Mouse (Mus musculus) limb, embryonic 10.5 days (tissue): Measurements from ENCODE around the gene Hba-a1. TPM values are rescaled to one million over a fixed set of nuclear protein-coding genes. Genes with fewer than 3 reads are reported as not detected.
A peak's percentile ranks its signal among the peaks of the same experiment; 100 is the strongest.

Source experiments
- DNase-seq: peaks from one replicate; pipeline ENCODE4 v3.0.0-alpha.2; 2017; ENCODE audit warnings: low spot score
- H3K27ac ChIP-seq: fragments of 300-500 bp; sonication (generic); 2 replicates; pipeline ENCODE4 v1.5.1; 2016; ENCODE audit warnings: mild to moderate bottlenecking
- H3K27me3 ChIP-seq: fragments of 300-500 bp; sonication (generic); 2 replicates; pipeline ENCODE4 v1.6.1; 2016; ENCODE audit warnings: low read depth, mild to moderate bottlenecking; ENCODE audit not compliant: poor library complexity, severe bottlenecking
- H3K36me3 ChIP-seq: fragments of 300-500 bp; sonication (generic); 2 replicates; pipeline ENCODE4 v1.6.1; 2016; ENCODE audit warnings: mild to moderate bottlenecking, moderate library complexity
- H3K4me1 ChIP-seq: fragments of 300-500 bp; sonication (generic); 2 replicates; pipeline ENCODE4 v1.6.1; 2016
- H3K4me3 ChIP-seq: fragments of 300-500 bp; sonication (generic); 2 replicates; pipeline ENCODE4 v1.5.1; 2016; ENCODE audit warnings: mild to moderate bottlenecking, moderate library complexity
- H3K9me3 ChIP-seq: fragments of 300-500 bp; sonication (generic); replicated peaks from 2 replicates; pipeline ENCODE4 v1.6.1; 2016; ENCODE audit warnings: mild to moderate bottlenecking
- WGBS: fragments of 180-500 bp; shearing (Covaris S2); methylation state at CpG from one replicate; pipeline ENCODE4 v1.1.7; 2016; 5-methylcytosine and 5-hydroxymethylcytosine counted together
- polyA plus RNA-seq: library from polyadenylated mRNA; unstranded; fragments of >200 nt; fragmentation: Nextera tagmentation; extraction: Ambion mirVana; gene quantifications from 2 replicates; pipeline ENCODE4 v1.2.1, GENCODE M21; 2016

Gene Hba-a1
- polyA plus RNA-seq, 1 experiment from 2014 or later = 1,811 TPM

DNA sequence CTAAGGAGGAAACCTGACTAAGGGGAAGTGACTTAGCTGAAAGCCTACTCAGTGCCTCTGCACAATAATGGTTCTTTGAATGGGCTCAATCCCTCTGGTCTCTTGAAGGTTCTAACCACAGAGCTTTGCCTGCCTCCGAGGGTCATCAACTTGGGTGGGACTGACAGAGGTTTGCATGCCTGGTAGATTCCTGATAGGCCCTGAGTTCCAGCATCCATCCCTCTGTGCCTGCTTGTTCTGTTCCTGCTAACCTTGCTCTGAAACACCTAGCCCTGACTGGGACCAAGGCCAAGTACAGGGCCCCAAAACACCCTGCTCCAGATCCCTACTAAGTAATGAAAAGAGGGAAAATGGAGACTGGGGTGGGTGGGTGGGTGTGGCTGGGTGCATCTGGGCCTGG lies 20.1 kb downstream of the Hba-a1 start:
- WGBS = 100% methylated on average over 1 of the region's 1 CpGs
- Histone ChIP-seq H3K27ac (no peak overlapping the region), H3K4me3 (no peak overlapping the region), H3K36me3 (no peaks in the 10 kb centered on the region), H3K4me1 (peaks cover 6% of the 10 kb centered on the region; the same call in 1 of the 2 replicates), H3K9me3 (no peaks in the 10 kb centered on the region), H3K27me3 (peaks cover 19% of the 10 kb centered on the region)
- no peak for DNase-seq

DNA sequence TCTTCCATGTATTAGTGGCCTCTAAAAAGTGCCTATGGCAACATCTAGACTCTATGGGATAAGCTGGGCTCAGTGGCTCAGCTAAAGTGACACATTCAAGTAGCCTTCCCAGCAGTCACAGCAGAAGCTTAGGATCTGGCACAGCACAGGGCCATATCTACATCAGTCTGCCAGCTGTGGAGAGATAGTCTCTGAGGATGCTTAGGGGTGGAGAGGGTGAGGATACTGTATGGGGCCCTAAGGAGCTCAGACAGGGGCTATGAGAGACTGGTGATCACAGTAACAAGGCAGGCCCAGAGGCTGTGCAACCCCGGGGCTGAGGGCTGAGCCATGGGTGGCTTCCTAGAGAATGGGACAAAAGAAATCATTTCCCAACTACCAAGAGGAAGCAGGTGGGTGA lies 23.7 kb downstream of the Hba-a1 start:
- Histone ChIP-seq H3K27me3 (0 out of 2 replicates have a peak, but pooled peaks cover 4% of the 10 kb centered on the region), H3K9me3 (no peaks in the 10 kb centered on the region), H3K4me3 (no peak overlapping the region), H3K27ac (no peak overlapping the region), H3K4me1 (0 out of 2 replicates have a peak, but pooled peaks cover 2% of the 10 kb centered on the region), H3K36me3 (no peaks in the 10 kb centered on the region)
- no peak for DNase-seq
- WGBS = 90% methylated on average over 1 of the region's 1 CpGs

- WGBS = 59% methylated on average over 4 of the region's 4 CpGs
These were observed 26.1 kb downstream of the Hba-a1 start for GRCm38 (mm10) chr11:32309446-32309845.

GRCm38 (mm10) chr11:32309928-32310327 lies 26.6 kb downstream of the Hba-a1 start:
- Histone ChIP-seq H3K27ac (no peak overlapping the region), H3K36me3 (no peaks in the 10 kb centered on the region), H3K27me3 (no peaks in the 10 kb centered on the region), H3K4me1 (0 out of 2 replicates have a peak, but pooled peaks cover 2% of the 10 kb centered on the region), H3K4me3 (no peak overlapping the region), H3K9me3 (no peaks in the 10 kb centered on the region)
- 76% methylated on average over 3 of the region's 3 CpGs for WGBS
- DNase-seq = no peak

More at GRCm38 (mm10) chr11:32309446-32309845, 26.1 kb downstream of the Hba-a1 start:
- no peak overlapping the region for H3K4me3 ChIP-seq
- no peak for DNase-seq
- no peaks in the 10 kb centered on the region for H3K36me3 ChIP-seq
- H3K27me3 ChIP-seq = no peaks in the 10 kb centered on the region
- 0 out of 2 replicates have a peak, but pooled peaks cover 2% of the 10 kb centered on the region for H3K4me1 ChIP-seq
- H3K27ac ChIP-seq = no peak overlapping the region
- H3K9me3 ChIP-seq = no peaks in the 10 kb centered on the region

- Histone ChIP-seq H3K27ac (no peak overlapping the region), H3K4me1 (0 out of 2 replicates have a peak, but pooled peaks cover 4% of the 10 kb centered on the region)
- WGBS = 85% methylated on average over 3 of the region's 3 CpGs
These were observed 32.7 kb downstream of the Hba-a1 start for GRCm38 (mm10) chr11:32316009-32316408.

GRCm38 (mm10) chr11:32320507-32321195 lies 37.3 kb downstream of the Hba-a1 start:
- DNase-seq = no peak
- H3K27ac ChIP-seq = no peak overlapping the region; the same call in 1 of the 2 replicates
- H3K9me3 ChIP-seq = no peaks in the 10 kb centered on the region
- WGBS = 77% methylated on average over 11 of the region's 11 CpGs
- H3K36me3 ChIP-seq = no peaks in the 10 kb centered on the region
- no peak overlapping the region for H3K4me3 ChIP-seq
- no peaks in the 10 kb centered on the region for H3K27me3 ChIP-seq
- H3K4me1 ChIP-seq = 0 out of 2 replicates have a peak, but pooled peaks cover 7% of the 10 kb centered on the region

More at GRCm38 (mm10) chr11:32316009-32316408, 32.7 kb downstream of the Hba-a1 start:
- no peaks in the 10 kb centered on the region for H3K27me3 ChIP-seq
- no peak for DNase-seq
- no peaks in the 10 kb centered on the region for H3K9me3 ChIP-seq
- no peak overlapping the region for H3K4me3 ChIP-seq
- no peaks in the 10 kb centered on the region for H3K36me3 ChIP-seq

DNA sequence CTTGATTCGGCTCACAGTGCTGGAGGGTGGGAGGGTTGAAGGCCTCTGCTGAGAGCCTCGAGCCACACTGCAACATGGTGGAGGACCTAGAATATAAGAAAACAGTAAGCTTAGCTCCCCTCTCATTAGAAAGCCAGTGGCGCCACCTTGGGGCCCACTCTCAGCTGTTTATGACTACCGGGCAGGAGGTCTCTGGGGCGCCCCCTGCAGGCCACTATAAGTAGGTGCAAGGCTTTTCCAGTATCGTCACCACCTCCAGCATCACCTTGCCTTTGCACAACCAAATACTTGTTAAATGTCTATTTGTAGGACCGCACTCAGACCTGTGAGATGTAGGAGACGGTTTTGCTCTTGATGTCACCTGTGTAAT lies 37.9 kb downstream of the Hba-a1 start:
- H3K36me3 ChIP-seq = no peaks in the 10 kb centered on the region
- H3K27ac ChIP-seq = no peak overlapping the region
- H3K4me1 ChIP-seq = 0 out of 2 replicates have a peak, but pooled peaks cover 7% of the 10 kb centered on the region
- H3K27me3 ChIP-seq = no peaks in the 10 kb centered on the region
- WGBS = 44% methylated on average over 8 of the region's 8 CpGs
- H3K9me3 ChIP-seq = no peaks in the 10 kb centered on the region
- peak; percentile 57 for DNase-seq
- H3K4me3 ChIP-seq = no peak overlapping the region

- 12% methylated on average over 15 of the region's 15 CpGs for WGBS
- H3K4me3 ChIP-seq = peak overlapping the region; percentile 31; the same call in 1 of the 2 replicates
- H3K27ac ChIP-seq = no peak overlapping the region
- no peaks in the 10 kb centered on the region for H3K36me3 ChIP-seq
- H3K9me3 ChIP-seq = no peaks in the 10 kb centered on the region
- peak; percentile 95 for DNase-seq
- no peaks in the 10 kb centered on the region for H3K27me3 ChIP-seq
- 0 out of 2 replicates have a peak, but pooled peaks cover 7% of the 10 kb centered on the region for H3K4me1 ChIP-seq
These were observed 41.3 kb downstream of the Hba-a1 start for GRCm38 (mm10) chr11:32324609-32325008.

- H3K36me3 ChIP-seq = no peaks in the 10 kb centered on the region
- no peaks in the 10 kb centered on the region for H3K9me3 ChIP-seq
- no peaks in the 10 kb centered on the region for H3K4me1 ChIP-seq
- no peaks in the 10 kb centered on the region for H3K27me3 ChIP-seq
- no peak overlapping the region for H3K27ac ChIP-seq
- WGBS = 78% methylated on average over 6 of the region's 6 CpGs
- no peak for DNase-seq
- H3K4me3 ChIP-seq = no peak overlapping the region
These were observed 47.8 kb downstream of the Hba-a1 start for GRCm38 (mm10) chr11:32331075-32331474.

GRCm38 (mm10) chr11:32331861-32332260 lies 48.5 kb downstream of the Hba-a1 start:
- H3K9me3 ChIP-seq = no peaks in the 10 kb centered on the region
- no peaks in the 10 kb centered on the region for H3K36me3 ChIP-seq
- DNase-seq = no peak
- H3K27ac ChIP-seq = no peak overlapping the region
- WGBS = 74% methylated on average over 5 of the region's 5 CpGs
- H3K4me3 ChIP-seq = no peak overlapping the region
- H3K27me3 ChIP-seq = no peaks in the 10 kb centered on the region
- H3K4me1 ChIP-seq = no peaks in the 10 kb centered on the region

DNA sequence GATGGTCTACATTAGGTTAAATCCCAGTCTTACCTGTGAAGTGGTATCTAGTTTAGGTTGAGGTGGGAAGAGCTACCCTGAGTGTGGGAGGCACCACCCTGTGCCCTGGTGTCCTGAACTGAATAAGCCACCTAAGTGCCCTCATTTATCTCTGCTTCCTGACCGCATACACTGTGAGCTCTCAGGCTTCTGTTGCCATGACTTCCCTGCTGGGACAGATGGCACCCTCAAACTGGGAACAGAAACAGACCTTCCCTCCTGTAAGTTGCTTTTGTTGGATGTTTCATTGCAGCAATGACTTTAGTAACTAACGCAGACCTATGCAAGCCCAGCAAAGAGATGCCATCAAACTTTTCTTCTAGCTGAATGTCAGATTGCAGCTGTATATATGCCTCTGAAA lies 49.9 kb downstream of the Hba-a1 start:
- H3K27me3 ChIP-seq = no peaks in the 10 kb centered on the region
- H3K4me3 ChIP-seq = no peak overlapping the region
- no peak for DNase-seq
- no peaks in the 10 kb centered on the region for H3K4me1 ChIP-seq
- no peaks in the 10 kb centered on the region for H3K36me3 ChIP-seq
- 79% methylated on average over 2 of the region's 2 CpGs for WGBS
- no peak overlapping the region for H3K27ac ChIP-seq
- no peaks in the 10 kb centered on the region for H3K9me3 ChIP-seq
